Mouse (Mus musculus) embryo, embryonic 11.5 days (tissue): ENCODE data around the gene Gm9945.

Experiments used
- DNase-seq: peaks from one replicate; pipeline ENCODE4 v3.0.0-alpha.2; 2012; ENCODE audit warnings: low read depth, low spot score

Gene Gm9945

DNA sequence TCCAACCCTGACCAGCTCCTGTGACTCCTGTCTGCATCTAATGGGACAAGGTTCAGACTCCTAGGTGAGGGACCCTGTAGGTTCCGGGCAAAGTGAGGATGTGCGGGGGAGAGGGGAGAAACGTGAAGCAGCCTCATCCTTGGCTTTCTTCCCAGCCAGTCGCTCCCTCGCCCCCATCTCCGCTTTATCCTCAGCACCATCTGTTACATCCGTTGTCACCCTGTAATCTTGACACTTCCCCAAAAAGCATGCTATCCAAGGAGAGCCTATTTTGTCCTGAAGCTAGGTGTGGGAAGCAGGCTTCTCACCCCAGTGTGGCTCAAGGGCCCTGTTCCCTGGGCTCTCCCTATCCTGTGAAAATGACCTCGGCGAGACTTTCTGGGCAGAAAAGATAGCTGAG is 43.0 kb downstream of the Gm9945 start:
- DNase-seq = no peak

- no peak for DNase-seq
Measured at GRCm38 (mm10) chr11:53523545-53524405, 43.8 kb downstream of the Gm9945 start.

DNA sequence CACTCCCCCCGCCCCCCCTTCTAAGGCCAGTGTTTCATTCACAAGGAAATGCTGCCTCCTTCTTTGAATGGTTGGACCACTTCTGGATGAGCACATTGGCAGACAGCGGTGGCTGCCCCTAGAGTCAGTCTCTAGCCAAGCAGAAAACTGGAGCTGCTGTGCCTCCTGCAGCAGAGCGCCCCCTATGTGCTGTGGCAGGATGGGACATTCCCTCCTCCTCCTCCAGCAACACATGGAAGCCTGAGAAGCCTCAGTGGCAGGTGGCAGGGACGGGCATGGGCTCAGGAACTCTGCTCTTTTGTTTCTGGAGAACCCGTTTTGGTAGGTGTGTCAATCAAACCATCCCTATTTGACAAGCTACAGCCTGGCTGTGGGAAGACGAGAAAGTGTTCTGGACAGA is 44.9 kb downstream of the Gm9945 start:
- no peak for DNase-seq

DNA sequence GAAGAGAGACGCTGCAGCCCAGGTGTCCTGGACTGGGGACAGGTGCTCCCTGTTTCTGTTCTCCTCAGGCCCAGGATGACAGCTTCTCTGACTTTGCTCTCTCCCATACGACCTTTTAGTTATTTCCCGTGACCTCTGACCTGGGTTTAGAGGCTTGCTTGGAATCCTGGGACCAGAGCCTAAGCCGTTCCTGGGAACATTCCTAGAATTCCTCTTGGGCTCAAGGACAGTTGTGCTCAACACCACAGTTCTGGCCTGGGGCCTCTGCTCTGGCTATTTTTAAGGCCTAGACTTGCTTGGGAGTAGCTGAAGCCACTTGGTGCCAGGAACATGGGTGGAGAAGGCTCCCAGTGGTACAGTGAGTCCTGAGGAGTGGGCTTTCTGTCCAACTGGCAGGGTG is 45.5 kb downstream of the Gm9945 start:
- no peak for DNase-seq

DNA sequence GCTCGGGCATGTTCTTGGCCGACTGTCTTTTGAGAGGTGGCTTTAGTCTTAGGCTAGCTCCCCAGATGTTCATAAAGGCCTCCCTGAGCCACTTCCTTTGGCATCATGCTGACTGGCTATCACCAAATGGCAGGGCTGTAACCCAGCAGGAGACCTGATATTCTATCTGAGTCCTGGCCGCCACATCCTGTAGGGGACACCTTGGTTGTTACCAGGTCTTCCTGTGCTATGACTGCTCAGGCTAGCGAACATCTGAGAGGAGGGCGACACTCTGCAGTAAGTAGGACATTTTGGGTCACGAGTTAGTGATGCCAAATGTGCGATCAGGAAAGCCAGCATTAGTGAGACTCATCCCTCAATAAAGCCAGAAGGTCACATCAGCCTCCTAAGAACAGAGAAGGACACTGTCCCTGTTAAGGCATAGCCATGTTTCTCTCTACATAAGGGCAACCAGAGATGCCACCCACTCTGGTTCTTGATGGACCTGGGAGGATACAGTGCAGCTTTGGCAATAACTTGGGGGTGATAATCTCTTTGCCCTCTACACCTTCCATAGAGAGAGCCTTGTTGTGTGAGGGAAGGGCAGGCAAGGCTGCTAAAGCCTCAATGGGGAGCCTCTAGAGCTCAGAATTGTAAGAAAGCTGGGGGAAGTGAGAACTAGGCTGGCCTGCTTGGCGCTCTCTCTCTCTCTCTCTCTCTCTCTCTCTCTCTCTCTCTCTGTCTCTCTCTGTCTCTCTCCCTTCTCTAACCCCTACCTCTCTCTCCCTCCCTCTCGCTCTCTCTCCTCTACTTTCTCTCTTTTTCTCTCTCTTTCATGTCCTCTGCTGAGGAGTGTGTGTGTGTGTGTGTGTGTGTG is 48.7 kb downstream of the Gm9945 start:
- no peak for DNase-seq

- DNase-seq = no peak
Measured at GRCm38 (mm10) chr11:53529253-53529557, 49.2 kb downstream of the Gm9945 start.

DNA sequence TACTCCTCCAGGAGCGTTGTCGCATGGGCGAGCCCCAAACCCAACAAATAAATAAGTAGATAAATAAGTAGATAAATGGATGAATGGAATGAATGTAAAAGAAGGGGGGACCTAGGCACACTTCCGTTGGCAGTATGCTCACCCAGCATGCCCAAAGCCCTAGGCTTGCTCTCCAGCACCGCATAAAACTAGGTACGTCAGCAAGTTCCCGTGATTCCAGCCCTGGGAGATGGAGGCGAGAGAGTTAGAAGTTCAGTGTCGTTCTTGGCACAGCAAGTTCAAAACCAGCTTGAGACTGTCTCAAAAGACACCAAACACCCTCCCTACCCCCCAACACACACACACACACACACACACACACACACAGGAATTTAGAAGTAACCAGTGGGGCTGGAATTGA is 50.0 kb downstream of the Gm9945 start:
- DNase-seq = no peak
